Mouse (Mus musculus): ENCODE measurements around the gene Slc45a3.

DNA sequence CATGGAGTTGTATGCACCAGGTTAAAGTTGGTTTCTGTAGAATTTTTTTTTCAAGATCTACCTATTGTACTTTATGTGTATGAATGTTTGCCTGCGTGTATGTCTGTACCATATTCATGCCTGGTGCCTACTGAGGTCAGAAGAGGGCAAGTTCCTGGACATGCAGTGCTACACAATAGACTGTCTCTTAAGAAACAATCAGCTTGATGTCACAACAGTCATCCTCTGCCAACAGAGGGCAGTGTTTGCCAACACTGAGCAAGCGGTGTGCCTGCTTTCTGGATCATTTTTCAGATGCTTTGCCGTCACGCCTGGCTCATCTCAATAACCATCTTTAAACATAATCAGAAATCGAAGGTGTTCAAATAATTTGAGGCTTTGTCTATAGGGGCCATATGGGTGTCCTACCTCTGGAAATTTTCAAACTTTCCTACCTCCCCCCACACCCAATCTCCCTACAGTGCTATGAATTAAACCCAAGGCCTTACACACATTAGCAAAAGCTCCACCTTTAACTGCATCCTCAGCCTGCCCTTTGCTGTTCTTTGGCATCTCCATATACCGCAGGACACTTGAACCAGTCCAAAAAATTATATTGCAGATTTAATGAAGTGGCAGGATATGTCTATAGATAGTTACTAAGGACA is 25.0 kb upstream of the Slc45a3 start:
- TF ChIP-seq CTCF (IDR thresholded peaks at IDR 0.05; ENCODE audit: control insufficient read depth, insufficient read depth, low read length) (peak; percentile 76), POLR2A (IDR thresholded peaks at IDR 0.05; ENCODE audit: borderline replicate concordance, control insufficient read depth, low read depth, low read length) (no peak)

All from bone marrow, adult 2 months (tissue).